Mouse (Mus musculus) erythroblast, embryonic 14.5 days (primary cell): ENCODE measurements around the gene Hist1h1e.
"Not testable (repeated sequence)": the region's sequence is repeated elsewhere in the genome, so short reads cannot be mapped to it uniquely, and the experiment has no call there.

Source experiments
- GATA1 ChIP-seq: IDR thresholded peaks from 2 replicates; pipeline ENCODE4 v1.6.1; 2012; ENCODE audit warnings: low read length, inconsistent platforms, mixed read lengths
- TAL1 ChIP-seq: IDR thresholded peaks from 3 replicates; pipeline ENCODE4 v1.6.1; 2012; ENCODE audit warnings: low read length, inconsistent platforms, mixed read lengths

DNA sequence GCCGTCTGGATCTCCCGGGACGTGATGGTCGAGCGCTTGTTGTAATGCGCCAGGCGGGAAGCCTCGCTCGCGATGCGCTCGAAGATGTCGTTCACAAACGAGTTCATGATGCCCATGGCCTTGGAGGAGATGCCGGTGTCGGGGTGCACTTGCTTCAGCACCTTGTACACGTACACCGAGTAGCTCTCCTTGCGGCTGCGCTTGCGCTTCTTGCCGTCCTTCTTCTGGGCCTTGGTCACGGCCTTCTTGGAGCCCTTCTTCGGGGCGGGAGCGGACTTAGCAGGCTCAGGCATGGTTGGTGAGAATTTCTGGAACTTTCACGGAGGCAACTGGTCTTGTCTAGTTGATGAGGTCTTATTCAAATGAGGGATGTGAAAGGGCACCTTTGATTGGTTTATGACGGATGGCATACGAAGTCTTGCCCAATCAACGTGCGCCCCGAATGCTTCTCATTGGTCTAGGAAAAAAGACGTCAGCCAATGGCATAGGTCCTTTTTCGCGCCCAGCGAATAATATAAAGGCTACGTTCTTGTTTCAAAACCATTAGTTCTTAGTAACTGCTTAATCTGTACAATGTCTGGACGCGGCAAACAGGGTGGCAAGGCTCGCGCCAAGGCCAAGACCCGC, 48.3 kb downstream of the Hist1h1e start, which contains the start of the genes Hist1h2bf and Hist1h2ad:
- not testable (repeated sequence) for TF ChIP-seq GATA1, TAL1
